Mouse (Mus musculus) spleen, postnatal 14 days (tissue): ENCODE data around the gene Grk5.

Source experiments
- DNase-seq, 2 experiments: peaks; one replicate each; pipeline ENCODE4 v3.0.0; 2021 to 2022; ENCODE audit warnings: low spot score in 2 of 2

Gene Grk5

DNA sequence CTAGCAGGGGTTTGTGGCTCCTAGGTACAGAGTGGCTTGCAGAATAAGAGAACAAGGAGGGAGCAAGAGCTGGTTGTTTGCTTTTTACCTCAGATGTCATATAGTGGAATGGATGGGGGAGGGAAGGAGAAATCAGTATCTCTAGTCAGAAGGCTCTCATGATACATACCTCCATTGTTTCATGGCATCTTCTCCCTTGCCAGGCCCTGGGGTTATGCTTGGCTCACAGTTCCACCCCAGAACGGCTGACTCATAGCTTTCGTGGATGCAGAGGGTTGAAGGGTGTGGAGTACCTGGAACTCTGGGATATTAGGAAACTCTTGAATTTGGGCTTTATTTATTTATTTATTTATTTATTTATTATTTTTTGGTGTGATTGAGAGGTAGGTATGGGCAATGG lies 84.0 kb downstream of the Grk5 start:
- DNase-seq = no peak

DNA sequence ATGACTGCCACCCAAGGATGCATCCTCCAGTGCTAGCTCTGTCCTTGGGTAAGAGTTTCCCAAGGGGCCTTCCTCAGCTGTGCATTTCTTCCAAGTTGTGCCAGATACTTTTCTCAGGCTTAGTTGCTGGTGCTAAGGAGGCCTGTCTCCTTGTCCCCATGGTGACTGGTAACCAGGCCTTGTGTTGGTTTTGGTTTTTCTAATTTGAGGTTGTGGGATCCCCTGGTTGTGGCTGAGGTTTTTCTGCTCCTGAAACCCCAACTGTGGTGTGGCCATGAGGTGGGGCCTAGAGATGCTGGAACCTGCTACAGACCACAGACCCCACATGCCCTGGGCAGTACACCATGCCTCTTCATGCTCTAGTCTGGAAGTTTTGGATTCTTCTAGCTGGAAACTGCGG lies 90.0 kb downstream of the Grk5 start:
- no peak for DNase-seq

DNA sequence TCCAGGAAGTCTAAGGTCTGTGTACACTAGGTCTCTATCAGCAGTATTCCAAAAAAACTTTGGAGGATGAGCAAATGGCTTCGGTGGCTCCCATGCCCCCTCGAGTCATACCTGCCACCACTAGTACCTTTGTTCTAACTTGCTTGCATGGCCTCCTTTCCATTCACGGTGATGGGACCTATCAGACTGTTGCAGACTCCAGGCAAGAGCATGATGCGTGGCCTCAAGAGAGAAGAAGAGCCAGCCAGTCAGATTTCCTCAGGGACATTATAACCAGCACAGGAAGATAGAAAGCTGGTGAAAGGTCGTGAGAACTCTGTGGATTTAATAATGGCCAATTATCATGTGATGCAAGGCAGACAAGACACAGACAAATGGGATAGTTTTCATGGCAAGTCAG lies 91.8 kb downstream of the Grk5 start:
- DNase-seq = no peak

DNA sequence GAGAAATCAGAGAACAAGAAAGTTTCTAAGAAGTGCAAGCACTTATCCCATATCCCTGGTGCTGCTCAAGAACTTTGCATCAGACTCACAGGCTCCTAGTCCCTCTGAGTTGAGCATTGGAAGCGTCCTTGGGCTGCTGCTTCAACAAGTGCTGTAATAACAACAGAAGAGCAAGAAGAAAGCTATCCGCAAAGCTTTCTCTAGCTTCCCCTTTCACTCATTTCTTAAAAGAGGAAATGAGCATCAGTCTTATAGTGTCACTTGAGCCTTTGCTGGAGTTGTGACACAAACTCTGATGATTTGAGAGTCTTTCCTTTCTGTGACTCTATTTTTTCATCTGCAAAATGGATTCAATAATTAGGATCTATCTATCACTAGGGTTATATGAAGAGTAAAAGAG lies 92.3 kb downstream of the Grk5 start:
- DNase-seq = no peak

DNA sequence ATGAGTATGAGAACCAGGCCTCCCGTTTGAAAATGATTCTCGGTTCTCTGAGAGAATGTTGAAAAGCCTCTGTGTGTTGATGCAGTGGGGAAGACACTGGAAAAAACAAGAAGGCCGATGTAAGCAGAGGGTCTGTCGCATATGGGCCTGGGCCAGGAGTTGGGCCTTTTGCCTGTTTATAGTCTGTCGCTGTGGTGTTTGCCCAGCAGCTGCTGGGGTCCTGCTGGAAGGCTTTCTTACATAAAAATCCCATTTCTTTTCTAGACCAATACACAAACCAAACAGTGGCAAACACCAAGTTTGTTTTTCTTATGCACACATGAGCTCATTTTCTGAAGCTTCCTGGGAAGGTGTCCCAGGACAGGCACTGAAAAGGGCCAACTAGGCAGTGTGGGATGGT lies 100.2 kb downstream of the Grk5 start:
- DNase-seq = no peak

DNA sequence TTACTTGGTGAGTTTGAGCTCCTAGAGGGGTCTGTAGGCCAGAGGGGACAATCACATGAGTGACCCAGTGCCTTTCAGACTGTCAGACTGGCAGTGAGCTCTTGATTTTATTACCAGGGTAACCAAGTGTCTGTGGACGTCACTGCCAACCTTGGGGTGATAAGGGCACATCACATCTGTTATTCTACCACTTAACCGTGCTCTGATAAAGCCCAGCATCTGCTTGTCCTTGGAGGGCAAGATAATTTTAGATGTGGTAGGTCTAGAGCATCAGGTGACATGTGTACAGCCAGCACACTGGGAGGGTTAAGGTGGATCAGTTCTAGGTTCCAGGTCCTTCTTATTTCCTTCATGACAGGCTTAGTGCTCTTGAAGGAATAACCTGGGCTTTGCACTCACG lies 104.7 kb downstream of the Grk5 start:
- DNase-seq = no peak

DNA sequence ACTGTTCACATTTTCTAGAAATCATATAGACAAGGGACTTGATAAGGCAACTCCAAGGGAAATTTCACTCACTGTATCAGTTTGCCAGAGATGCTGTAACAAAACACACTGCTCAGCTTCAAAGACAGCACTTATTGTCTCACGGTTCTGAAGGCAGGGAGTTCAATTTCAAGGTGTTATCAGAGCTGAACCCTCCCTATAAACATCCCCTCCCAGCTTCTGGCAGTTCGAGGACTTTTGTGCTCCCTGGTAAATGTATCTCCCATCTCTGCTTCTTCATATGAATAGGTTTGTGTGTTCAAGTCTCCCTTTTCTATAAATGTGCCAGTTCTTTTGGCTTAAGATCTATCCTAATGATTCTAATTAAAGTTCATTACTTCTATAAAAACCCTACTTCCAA lies 105.3 kb downstream of the Grk5 start:
- no peak for DNase-seq

DNA sequence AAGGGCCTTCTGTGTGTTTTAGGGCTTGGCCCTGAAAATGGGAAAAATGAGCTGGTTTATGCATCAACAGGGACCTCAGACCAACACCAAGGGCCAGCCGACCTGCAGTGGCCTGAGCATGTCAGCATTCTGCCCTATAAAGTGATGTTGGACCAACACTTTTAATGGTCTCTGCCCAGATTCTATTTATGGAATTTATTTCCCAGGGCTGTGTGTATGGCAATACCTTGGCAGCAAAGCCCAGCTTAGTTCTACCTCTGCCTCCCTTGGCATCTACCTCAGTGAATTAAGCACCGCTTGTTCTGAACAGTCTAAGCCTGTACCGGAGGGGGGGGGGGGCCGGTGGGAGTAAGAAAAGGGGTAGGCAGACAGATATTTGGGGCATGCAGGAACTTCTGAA lies 108.2 kb downstream of the Grk5 start:
- DNase-seq = no peak

DNA sequence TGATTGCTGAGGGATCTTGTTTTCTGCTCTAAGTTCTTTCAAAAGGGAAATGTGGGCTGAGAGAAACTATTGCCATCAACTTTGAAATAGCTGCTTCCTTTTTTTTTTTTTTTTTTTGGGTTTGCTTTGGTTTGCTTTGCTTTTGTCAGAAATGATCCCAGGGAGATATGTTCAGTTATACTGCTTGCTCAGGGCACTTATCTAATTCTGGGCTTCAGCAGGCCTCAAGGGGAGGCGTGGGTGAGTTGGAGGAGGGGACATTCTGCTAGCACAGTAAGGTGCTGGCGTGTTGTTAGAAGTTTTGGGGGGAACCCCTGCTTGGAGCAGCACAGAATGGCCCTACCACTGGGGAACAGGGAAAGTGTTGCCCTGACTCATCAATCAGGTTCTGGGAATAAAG lies 110.1 kb downstream of the Grk5 start:
- no peak for DNase-seq

DNA sequence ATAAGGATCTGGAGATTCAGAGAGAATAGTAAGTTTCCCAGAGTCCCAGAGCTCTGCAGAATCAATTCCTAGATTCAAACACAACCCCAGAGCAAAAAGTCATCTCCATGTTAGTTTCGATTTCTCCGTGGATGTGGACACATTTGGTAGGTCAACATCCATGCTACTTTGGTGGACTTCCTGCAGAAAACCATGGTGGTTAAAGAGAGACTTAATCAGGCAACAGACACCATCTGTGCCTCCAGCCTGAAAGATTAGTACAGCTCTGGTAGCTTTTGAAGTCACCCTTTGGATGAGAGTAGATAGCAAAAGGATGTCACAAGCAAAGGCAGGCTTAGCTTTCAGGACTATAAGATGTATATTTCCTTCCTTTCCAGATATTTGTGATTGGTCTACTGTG lies 111.4 kb downstream of the Grk5 start:
- DNase-seq = no peak

DNA sequence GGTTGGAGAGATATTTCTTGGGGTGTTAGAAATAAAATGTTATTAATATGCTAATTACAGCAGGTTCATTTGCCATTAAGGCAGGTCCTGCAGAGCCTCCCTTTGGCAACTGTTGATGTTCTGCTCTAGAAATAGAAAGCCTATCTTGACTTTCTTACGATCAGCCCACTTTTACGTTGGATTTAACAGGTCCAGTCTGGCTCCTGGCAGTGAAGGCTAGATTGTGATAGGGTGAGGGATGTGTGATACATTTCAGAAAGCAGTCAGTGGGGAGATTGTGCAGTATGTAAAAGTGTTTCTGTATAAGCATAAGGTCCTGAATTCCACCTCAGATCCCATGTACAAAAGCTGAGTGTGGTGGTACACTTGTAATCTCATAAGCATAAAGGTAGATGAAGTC lies 119.7 kb downstream of the Grk5 start:
- no peak for DNase-seq

DNA sequence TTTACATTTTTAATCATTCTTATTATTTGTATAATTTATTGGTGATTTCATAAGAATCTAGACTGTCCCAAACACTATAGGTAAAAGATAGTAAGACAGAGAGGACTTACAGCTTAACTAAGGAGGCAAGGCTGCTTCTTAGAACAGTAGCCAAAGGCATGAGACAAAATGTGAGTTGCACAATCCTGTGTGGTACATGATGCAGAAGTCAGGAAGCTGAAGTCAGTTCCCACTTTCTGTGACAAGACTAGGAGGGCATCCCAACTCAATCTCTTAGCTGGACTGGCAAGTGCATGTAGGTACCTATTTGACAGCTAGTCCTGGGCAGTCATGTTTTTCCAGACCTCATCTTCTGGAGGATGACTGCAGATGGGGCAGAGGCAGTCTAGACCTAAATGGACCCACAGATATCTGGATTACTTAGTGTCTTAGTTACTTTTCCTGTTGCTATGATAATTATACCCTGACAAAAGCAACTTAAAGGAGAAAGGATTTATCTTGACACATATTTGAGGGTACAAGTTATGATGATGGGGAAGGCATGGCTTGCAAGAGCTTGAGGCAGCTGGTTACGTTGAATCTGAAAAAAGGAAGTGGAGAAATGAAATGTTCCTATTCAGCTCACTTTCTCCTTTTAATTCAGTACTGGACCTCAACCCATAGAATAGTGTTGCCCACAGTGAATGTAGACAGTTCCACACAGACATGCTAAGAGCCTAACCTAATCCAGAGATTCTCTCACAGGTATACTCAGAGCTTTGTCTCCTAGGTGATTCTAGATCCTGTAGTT lies 128.1 kb downstream of the Grk5 start:
- DNase-seq = no peak

DNA sequence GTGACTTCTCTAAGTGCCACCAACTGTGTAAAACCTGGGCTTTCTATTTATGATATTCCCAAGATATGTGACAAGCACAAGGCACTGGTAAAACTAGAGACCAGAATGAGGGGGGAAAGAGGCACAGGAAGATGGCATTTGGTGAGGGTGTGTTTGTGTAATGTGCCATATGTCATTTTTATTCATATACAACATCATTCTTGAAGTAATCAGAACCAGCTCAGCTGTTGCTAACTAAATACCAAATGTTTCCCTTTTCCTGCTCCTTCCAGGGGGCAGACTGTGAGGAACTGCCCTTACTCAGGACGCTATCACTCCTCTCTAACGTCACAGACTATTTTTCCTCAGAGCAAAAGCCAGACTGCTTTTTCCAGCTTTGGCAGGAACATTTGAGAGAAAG lies 132.0 kb downstream of the Grk5 start:
- DNase-seq = no peak

DNA sequence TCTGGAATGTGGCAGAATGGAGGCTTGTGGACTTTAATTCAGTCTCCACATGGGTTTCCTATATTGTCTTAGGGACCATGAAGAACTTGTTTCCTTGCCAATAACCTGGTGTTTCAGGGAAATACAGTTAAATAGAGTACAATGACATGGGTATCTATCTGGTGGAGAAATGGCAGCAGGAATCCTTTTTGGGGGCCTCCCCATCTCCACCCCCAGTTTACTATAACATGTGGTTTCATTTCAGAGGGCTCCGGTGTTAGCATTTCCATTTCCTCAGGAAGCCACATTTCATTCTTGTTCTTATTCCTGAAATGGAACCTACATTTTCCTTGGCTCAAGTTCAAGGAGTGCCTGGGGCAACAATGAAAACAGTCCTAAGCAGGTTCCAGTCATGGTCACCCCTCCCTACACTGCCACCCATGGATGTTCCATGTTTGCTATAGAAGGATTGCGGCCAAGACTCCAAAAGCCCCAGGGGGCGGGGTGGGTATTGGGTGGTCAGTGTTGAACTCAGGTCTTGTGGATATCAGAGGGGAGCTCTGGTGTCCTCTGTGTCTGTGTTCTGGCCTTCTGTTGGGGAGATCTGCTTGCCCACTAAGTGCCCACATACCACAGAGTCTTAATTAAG lies 132.5 kb downstream of the Grk5 start:
- DNase-seq = no peak

DNA sequence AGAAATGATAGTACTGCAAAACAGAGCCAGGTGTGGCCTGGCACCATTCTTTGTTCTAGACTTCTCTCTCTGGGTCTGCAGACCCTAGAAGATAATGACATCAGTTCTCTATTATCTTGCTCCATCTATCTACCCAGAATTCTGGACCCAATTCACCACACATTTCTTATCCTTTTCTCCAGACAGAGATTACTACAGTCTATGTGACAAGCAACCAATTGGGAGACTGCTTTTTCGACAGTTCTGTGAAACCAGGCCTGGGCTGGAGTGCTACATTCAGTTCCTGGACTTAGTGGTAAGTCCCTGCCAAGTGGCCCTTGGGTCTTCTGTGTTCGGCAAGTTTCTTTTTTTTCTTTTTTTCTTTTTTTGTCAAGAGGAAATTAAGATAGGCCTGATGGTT lies 142.0 kb downstream of the Grk5 start:
- no peak for DNase-seq

DNA sequence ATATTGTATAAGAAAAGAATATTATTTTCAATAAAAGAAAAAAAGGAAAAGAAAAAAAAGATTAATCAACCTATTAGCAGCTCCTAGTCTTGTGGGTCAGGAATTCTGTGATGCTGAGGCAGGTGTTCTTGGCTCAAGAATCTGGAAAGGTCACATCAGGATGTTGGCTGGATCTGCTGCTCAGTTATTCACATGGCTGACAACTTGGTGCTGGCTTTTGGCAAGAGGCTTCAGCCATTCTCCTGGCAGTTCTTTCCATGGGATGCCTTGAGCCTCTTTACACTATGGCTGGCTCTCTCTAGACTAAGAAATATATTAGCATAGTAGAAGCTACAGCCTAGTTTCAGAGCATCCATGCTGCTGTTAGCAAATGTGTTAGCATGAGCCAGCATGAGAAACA lies 149.6 kb downstream of the Grk5 start:
- no peak for DNase-seq

DNA sequence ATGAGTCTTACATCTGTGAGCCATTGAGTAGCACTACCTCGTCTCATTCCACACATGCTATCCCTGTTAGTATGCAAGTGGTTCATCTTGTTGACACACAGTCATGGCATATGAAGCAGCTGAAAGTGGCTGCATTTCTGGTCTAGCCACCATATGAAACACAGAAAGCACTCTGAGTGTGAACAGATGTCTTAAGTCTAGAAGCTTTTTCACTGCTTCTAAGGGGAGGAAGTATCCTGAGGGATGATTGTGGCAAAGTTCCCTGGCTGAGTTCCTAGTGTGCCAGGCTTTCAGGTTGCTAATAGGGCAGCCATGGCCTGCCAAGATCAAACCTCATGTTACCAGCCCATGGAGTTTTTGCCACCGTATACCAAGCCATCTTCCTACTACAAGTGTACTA lies 159.1 kb downstream of the Grk5 start:
- no peak for DNase-seq

DNA sequence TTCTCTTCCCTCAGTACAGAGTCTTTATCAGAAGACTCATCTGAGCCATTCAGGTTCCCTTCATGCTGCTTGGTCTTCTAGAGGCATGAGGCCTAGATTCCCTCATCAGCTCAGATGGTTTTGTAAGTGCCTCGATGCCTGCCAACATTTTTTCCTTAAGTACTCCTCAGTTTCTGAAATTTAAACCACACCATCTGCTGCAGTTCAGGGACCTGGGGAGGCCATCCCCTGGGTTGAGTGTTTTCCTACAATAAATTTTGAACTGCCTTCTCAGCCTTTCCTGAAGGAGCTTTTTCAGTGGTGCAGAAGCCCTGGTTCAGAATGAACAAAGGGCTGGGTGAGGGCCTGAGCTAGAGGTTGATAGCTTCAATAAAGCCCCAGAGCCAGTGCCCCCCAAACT lies 159.9 kb downstream of the Grk5 start:
- DNase-seq = no peak

DNA sequence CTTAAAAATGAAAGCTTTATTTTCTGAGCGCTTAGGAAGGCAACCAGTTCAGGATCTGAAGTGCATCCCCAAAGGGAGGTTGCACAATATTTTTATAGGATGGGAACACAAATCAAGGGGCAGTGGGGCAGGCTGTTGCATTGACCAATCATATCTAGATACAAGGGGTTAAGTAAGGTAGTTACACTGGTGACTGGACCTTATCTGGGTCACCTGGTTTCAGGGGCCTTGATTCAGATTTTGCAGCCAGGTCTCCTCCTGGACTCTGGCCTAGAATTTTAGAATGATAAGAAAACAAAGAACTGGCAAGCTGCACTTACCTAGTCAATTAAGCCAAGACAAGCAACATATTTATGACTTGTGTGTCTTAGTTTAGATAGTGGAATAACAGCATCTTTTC lies 161.6 kb downstream of the Grk5 start:
- DNase-seq = no peak

DNA sequence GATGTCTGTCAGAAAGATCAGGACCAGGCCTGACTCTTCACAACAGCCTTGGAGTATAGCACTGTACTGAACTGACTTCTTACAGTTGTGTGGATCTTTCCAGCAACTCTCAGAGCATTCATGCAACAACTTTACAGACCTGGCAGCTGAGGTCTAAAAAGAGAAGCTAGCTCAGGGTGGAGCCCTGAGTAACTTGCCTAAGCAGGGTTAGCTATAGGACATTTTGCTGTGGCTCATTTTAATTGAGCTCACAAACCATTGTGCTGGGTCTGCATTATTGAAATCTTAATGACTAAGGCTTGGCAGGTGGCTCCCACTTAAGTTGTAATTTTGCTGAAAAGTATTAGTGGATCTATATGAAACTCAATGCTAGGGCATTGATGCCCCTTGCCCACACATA lies 162.5 kb downstream of the Grk5 start:
- DNase-seq = no peak

DNA sequence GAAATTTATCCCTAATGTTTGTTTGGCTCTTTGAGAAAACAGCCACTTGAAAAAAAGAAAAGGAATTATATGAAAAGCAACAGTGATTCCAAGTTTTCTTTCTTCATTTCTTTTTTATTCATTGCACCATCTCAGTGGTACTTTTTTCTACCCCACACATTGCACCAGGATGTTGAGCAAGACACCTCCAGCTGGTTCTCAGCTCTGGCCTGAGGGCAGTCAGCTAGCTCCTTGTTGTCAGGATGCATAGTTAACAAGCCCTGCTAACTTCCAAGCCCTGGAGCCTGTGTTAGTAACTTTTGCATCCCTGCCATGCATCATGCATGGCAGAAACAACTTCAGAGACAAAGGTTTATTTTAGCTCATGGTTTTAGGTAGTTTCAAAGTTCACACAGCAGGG lies 163.2 kb downstream of the Grk5 start:
- DNase-seq = no peak

DNA sequence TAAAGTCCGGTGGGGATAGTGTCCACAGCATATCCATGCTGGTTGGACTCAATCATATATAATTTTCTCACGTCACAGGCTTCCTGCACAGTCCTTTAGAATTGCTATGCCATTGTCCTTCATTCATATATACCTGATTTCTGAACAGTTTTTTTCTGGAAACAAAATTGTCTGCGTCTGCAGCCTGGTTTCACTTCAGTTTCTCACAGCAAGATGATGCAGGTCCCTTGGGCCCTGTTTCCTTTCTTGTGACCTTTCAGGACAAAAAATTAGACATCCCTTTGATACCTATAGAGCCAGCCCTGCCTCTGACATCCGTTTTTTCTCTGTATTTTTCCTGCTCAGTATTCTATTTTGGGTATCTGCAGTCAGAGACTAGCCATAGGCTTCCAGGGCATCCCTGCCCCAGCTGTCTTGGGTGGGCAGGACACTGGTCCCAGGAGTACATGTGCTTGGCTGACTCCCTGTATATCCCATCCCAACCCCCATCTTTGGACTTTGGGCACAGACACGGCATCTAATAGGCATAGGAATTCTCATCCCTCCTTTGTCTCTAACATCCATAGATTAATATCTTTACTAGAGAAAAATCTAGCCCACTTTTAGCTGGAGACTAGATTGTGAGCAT lies 167.3 kb downstream of the Grk5 start:
- DNase-seq = no peak

DNA sequence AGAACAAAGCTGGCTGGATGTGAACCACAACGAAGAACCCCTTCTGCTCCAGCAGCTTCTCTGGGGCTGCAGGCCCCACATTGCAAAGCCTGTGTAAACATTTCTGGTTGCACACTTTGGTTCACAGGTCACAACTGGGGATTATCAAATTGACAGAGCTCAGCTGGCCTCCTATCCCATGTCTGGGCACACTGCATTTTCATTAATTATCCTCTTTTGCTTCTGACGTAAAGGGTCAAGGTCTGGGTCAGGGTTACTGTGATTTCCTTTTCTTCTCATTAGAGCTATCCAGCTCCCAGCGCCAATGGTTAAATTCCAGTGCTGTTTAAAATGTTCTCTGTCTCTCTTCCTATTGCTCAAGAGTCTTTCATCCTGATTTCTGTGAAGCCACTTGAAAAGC lies 168.0 kb downstream of the Grk5 start:
- DNase-seq = no peak
